Mouse (Mus musculus) megakaryocyte, adult 5-6 weeks (primary cell): ENCODE data around the gene Adm2. TPM values are rescaled to one million over a fixed set of nuclear protein-coding genes. Genes with fewer than 3 reads are reported as not detected.

Experiments
- ATAC-seq: 2 replicates; pipeline ENCODE4 v1.8.0; 2016; ENCODE audit warnings: mild to moderate bottlenecking, inconsistent platforms; ENCODE audit not compliant: poor library complexity, severe bottlenecking
- total RNA-seq, 2 experiments: library from RNA; stranded (forward) in 1 of 2; stranded (reverse) in 1 of 2; fragments of 153-499, 151-499 nt in 1 of 2; fragments of 221-1000, 200-1000 nt in 1 of 2; gene quantifications; 2 replicates each; pipeline versions ENCODE4 v1.2.3 to v1.2.4; 2015 to 2017

Adm2 gene
- total RNA-seq (2015) (0.16 TPM in 1 of 2 replicates, not detected in the other), total RNA-seq (2017) (not detected in 2 replicates)

GRCm38 (mm10) chr15:89322670-89323522, at the start of gene Adm2:
Gene Adm2 (plus strand): TSS chr15:89322720.
- no peak for ATAC-seq

DNA sequence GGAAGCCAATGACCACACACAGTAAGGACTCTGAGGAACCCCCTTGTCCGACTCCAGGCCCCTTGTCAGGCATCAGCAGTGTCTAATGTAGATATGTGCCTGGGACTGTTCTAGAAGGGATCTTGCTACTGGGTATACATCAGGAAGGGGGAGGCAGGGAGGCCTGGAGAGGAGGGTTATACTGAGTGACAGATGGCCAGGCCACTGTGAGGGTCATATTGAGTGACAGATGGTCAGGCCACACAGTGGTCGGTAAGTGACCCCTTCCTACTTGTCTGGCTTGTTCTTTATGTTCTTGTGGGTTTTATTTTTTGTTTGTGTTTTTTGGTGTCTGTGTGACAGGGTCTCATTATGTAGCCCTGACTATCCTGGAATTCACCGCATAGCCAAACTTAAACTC, 47.0 kb upstream of the Adm2 start:
- ATAC-seq: no peak

- ATAC-seq: no peak
These were observed 45.2 kb upstream of the Adm2 start for GRCm38 (mm10) chr15:89277366-89277765.

- no peak for ATAC-seq
These were observed 40.0 kb upstream of the Adm2 start for GRCm38 (mm10) chr15:89282546-89282945.

- ATAC-seq: no peak
These were observed 38.4 kb upstream of the Adm2 start for GRCm38 (mm10) chr15:89284094-89284493.

- ATAC-seq: no peak
These were observed 37.5 kb upstream of the Adm2 start for GRCm38 (mm10) chr15:89285004-89285403.

GRCm38 (mm10) chr15:89285478-89285877, 37.0 kb upstream of the Adm2 start:
- ATAC-seq: peak; percentile 8; the same call in 1 of the 2 replicates

DNA sequence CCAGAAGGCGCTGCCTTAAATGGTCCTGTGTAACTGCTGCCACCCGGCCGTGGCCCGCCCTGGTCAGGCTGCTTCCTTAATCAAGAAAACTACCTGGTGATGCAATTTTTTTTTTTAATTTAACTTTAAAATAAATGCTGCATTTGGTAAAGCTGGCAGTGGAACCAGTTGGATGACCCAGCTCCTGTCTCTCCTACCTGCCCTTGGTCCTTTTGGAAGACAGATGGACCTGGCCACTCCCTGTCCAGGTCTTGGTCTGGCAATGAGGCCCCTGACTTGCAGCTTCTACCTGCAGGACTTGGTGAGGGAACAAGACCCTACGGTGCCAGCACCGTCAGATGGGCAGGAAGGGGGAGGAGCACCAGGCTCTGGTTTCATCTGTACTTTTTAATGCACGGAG, 36.4 kb upstream of the Adm2 start:
- no peak for ATAC-seq

GRCm38 (mm10) chr15:89286582-89286981, 35.9 kb upstream of the Adm2 start:
- no peak for ATAC-seq

GRCm38 (mm10) chr15:89288227-89288767, 34.2 kb upstream of the Adm2 start:
- ATAC-seq: no peak

GRCm38 (mm10) chr15:89289455-89289854, 33.1 kb upstream of the Adm2 start:
- no peak for ATAC-seq

GRCm38 (mm10) chr15:89291521-89291920, 31.0 kb upstream of the Adm2 start:
- no peak for ATAC-seq

- no peak for ATAC-seq
These were observed 29.7 kb upstream of the Adm2 start for GRCm38 (mm10) chr15:89292795-89293194.

DNA sequence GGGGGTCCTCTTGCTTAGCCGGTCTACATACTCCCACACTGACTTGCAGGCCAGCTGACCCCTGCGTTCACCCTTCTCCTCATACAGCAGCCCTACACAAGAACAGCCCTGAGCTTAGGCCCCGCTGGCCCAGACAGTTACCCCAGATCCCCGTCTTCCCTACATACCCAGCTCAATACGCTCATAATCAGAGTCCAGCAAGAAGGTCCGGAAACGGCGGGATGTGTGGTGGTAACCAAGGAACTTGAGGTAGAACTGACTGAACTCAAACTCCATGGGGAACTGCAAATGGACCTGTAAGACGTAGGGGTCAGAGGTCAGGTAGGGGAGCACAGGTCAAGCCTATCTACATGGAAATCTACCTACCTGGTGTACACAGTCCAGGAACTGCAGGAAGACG, 28.7 kb upstream of the Adm2 start:
- ATAC-seq: no peak

- no peak for ATAC-seq
These were observed 26.8 kb upstream of the Adm2 start for GRCm38 (mm10) chr15:89295580-89296165.

- ATAC-seq: no peak
These were observed 26.1 kb upstream of the Adm2 start for GRCm38 (mm10) chr15:89296465-89296864.

DNA sequence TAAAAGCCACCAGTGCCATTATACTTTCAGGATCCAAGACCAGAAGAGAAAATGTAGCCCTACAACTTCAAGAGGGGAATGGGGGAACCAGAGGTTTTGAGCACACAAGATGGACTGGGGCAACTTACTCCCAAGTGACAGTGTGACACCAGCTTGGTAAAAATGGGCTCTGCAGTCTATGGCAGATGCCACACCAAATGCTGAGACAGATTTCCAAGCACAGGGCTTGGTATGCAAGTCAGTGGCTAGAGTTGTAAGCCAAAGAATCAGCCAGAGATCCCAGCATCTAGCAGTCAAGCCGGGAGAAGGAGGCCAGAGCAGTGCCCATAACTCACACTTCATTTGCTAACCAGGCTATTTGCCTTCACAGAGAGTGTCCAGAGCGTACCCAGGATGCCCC, 24.8 kb upstream of the Adm2 start:
- no peak for ATAC-seq

DNA sequence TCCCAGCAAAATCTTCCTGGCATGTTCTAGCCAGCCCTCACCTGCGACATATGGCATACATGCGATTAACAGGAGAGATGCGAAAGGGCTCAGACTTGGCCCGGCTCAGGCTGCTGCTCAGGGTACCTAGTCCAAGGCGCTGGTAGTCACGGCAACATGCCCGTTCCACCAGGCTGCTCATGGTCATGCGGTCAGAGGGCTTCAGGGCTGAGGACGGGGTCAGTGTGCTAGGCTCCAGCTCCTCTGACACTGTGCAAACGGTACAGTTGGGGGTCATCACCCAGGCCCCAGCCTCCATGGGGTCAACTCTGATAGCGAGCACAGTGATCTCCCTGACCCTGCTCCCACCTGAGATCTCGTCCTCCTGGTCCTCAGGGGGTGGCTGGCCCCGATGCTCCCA, 22.3 kb upstream of the Adm2 start:
- no peak for ATAC-seq

DNA sequence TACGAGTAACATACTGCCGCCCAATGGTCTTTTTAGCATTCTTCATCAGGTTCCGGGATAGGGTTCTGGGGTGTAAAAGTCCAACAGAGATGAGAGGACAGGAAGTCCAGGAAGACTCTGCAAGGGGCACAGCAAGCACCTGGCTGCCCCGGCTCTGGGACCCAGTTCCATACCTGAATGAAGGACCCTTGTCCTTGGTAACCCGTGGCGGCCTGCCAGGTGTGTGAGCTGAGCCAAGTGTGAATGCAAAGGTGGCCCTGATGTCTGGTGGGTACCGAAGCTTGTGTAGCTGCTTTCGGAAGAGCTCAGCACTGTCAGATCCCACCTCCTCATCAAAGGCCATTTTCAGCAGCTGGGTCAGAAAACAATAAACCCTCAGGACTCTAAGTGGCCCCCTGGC, 21.9 kb upstream of the Adm2 start:
- ATAC-seq: no peak

- no peak for ATAC-seq
These were observed 16.6 kb upstream of the Adm2 start for GRCm38 (mm10) chr15:89305966-89306365.

DNA sequence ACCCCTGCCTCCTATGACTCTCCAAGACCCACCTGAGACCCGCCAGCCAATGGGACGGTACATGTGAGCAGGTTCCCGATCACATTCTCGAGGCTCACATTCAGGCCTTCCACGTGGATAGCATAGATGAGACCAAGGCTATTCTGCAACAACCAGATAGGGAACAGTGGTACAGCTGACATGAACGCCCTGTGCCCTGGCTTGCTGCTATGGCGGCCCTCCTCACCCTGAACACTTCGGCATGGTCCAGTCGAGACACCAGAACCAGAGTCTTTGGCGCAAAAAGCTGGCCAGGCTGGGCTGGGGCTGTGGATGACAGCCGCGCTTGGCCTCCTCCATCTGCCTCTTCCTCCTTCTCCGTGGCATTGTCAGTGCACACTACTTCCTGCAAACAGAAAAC, 15.1 kb upstream of the Adm2 start:
- ATAC-seq: no peak
